Mouse (Mus musculus): ENCODE data around the gene Zfp366. TPM values are rescaled to one million over a fixed set of nuclear protein-coding genes. Genes with fewer than 3 reads are reported as not detected.

The Zfp366 gene
- polyA plus RNA-seq, 1 experiment = 4.3 TPM

DNA sequence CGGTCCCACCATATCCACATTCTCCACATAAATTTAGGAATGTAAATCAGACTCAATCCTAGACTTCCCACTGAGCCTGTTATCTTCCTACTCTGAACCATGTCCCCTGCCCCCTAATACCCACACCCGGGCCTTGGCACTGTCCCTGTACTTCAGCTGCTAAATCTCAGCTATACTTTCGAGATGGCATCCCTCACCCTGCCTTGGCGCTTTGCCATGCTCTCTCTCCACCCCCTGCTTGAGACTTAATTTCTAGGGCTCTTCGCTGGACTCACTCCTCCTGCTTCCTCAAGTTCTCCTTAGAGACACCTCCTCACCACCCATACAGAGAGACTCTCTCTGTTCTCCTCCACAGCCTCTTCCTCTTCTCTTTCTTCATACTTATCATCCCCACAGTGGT lies 115.3 kb downstream of the Zfp366 start:
- Histone ChIP-seq H3K4me3 (ENCODE audit: insufficient read depth, low read depth, low read length) (no peak overlapping the region), H3K27ac (ENCODE audit: insufficient read depth, low read depth, low read length) (no peak overlapping the region), H3K36me3 (ENCODE audit: control insufficient read depth, insufficient read depth, low read length) (no peaks in the 10 kb centered on the region), H3K4me1 (ENCODE audit: control insufficient read depth, insufficient read depth, low read length) (no peaks in the 10 kb centered on the region), H3K27me3 (replicated peaks; ENCODE audit: control insufficient read depth, insufficient read depth, low read length) (no peaks in the 10 kb centered on the region)
- no peak for DNase-seq
- TF ChIP-seq CTCF (conservative IDR thresholded peaks at IDR 0.05; ENCODE audit: insufficient read depth, insufficient read length, low read depth, low read length) (no peak), POLR2A (IDR thresholded peaks at IDR 0.05; ENCODE audit: low read depth, low read length) (no peak)
- WGBS = 89% methylated on average over 5 of the region's 5 CpGs

Other genes starting within 250 kb of the Zfp366 start
- gene 1700024P04Rik, start 200.3 kb upstream of the Zfp366 start, polyA plus RNA-seq (2012; rRNA removed) = not detected in 2 replicates
- gene Ptcd2, start 159.9 kb downstream of the Zfp366 start, polyA plus RNA-seq (2012; rRNA removed) = 27.3 and 29.4 TPM in 2 replicates
- 24.2 and 26.7 TPM in 2 replicates for gene Mrps27, start 160.0 kb downstream of the Zfp366 start, polyA plus RNA-seq (2012; rRNA removed)

All from kidney, adult 2 months (tissue).